Mouse (Mus musculus): Measurements from ENCODE around the gene Kcnk13.

DNA sequence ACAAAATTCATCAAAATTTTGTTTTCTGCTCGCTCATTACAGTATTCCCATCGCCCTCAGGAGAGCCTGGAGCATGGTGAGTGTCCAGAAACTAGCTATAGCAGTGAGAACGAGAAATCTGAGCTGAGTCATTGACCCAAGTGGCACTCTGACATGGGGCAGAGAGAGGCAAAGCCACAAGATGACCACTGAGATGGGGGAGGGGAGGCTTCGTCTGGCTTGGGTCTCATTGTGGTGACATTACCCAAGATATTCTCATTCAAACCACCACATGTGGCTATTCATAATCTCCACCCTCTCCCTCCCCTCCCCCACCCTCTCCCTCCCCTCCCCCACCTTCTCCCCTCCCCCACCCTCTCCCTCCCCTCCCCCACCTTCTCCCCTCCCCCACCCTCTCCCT is 143.1 kb downstream of the Kcnk13 start:
- TF ChIP-seq MAFK (IDR thresholded peaks at IDR 0.05; ENCODE audit: insufficient read depth, low read depth, low read length) = no peak
- no peak for TF ChIP-seq HCFC1 (IDR thresholded peaks at IDR 0.05; ENCODE audit: borderline replicate concordance, insufficient read depth, low read length)
- no peak for TF ChIP-seq CHD2 (IDR thresholded peaks at IDR 0.05; ENCODE audit: low read depth, low read length)
- TF ChIP-seq ZC3H11A (IDR thresholded peaks at IDR 0.05; ENCODE audit: borderline replicate concordance, low read depth, low read length) = no peak
- TF ChIP-seq ZNF384 (IDR thresholded peaks at IDR 0.05; ENCODE audit: low read depth, low read length) = no peak
